Mouse (Mus musculus): Measurements from ENCODE around the gene Slc50a1. TPM values are rescaled to one million over a fixed set of nuclear protein-coding genes. Genes with fewer than 3 reads are reported as not detected.

Slc50a1 gene
- polyA plus RNA-seq, 1 experiment from 2014 or later: 38.4 TPM

- H3K27ac ChIP-seq (ENCODE audit: low read depth, low read length): peak within 1 kb of the TSS; percentile 95
- H3K36me3 ChIP-seq (ENCODE audit: control insufficient read depth, insufficient read depth, low read length): peaks cover 26% of the 10 kb centered on the region
- H3K9ac ChIP-seq (ENCODE audit: low read length): peak within 1 kb of the TSS; percentile 78
- peak within 1 kb of the TSS; percentile 70 for H3K4me3 ChIP-seq (ENCODE audit: low read depth, low read length)
- WGBS: 4% methylated on average over 20 of the region's 20 CpGs
- peaks cover 12% of the 10 kb centered on the region for H3K4me1 ChIP-seq (ENCODE audit: control insufficient read depth, insufficient read depth, low read length)
- peak; percentile 91 for DNase-seq (ENCODE audit: low spot score)
- no peaks in the 10 kb centered on the region for H3K27me3 ChIP-seq (replicated peaks; ENCODE audit: control insufficient read depth, insufficient read depth, low read length)
- peak within 1 kb of the TSS; percentile 95 for H3K4me2 ChIP-seq (ENCODE audit: low read length)
- peak; percentile 62 for ATAC-seq
- no peaks in the 10 kb centered on the region for H3K9me3 ChIP-seq (replicated peaks; ENCODE audit: control insufficient read depth, low read length)
These were observed 24.6 kb downstream of the Slc50a1 start, which contains the start of gene Krtcap2 for GRCm38 (mm10) chr3:89245688-89246171. Gene Krtcap2, plus strand, starts transcription at chr3:89245966.

- no peaks in the 10 kb centered on the region for H3K27me3 ChIP-seq (replicated peaks; ENCODE audit: control insufficient read depth, insufficient read depth, low read length)
- peaks cover 12% of the 10 kb centered on the region for H3K4me1 ChIP-seq (ENCODE audit: control insufficient read depth, insufficient read depth, low read length)
- H3K27ac ChIP-seq (ENCODE audit: low read depth, low read length): peak overlapping the region; percentile 95
- under 1% methylated on average over 14 of the region's 26 CpGs for WGBS
- peak overlapping the region; percentile 67 for H3K9ac ChIP-seq (ENCODE audit: low read length)
- peak overlapping the region; percentile 95 for H3K4me2 ChIP-seq (ENCODE audit: low read length)
- ATAC-seq (peak; percentile 71), DNase-seq (ENCODE audit: low spot score) (peak; percentile 94)
- peaks cover 32% of the 10 kb centered on the region for H3K36me3 ChIP-seq (ENCODE audit: control insufficient read depth, insufficient read depth, low read length)
- H3K9me3 ChIP-seq (replicated peaks; ENCODE audit: control insufficient read depth, low read length): no peaks in the 10 kb centered on the region
- H3K4me3 ChIP-seq (ENCODE audit: low read depth, low read length): peak overlapping the region; percentile 70
These were observed 25.2 kb downstream of the Slc50a1 start for GRCm38 (mm10) chr3:89244982-89245687.

DNA sequence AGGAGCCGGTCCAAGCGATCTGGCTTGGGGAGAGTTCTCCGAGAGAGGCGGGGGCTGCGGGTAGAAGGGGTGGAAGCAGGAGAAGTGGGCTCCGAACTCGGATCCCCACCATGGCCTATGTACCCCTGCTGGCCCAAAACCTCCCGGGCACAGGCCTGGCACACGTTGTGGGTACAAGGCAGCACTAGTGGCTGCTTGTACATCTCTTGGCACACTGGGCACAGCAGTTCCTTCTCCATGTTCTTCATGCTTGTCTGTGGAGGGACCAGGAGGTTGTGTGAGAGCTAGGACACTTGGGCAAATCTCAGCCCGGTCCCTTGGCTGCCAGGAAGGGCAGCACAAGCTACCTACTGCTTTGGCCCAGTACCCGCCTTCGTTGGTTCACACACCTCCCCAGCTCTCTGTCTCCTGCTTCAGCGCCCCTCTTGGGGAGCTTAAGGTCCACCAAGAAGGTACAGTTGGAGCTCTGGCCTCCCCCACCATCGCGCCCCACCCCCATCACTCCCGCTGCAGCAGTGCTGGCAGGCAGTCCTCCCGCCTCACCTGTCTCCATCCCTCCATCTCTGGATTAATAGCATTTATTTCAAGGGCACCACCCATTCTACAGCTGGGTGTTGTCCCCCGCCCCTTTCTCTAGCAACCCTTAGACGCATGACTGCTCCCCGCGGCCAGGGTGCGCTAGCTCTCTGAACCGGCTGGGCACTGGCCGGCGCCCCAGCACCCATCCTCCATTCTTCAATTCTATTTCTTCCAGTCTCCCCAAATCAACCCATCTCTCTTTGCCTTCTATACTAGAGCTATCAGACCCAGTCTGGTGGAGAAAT is 26.0 kb downstream of the Slc50a1 start:
- peaks cover 35% of the 10 kb centered on the region for H3K36me3 ChIP-seq (ENCODE audit: control insufficient read depth, insufficient read depth, low read length)
- peak; percentile 38 for ATAC-seq
- H3K9me3 ChIP-seq (replicated peaks; ENCODE audit: control insufficient read depth, low read length): no peaks in the 10 kb centered on the region
- DNase-seq (ENCODE audit: low spot score): peak; percentile 47
- H3K27me3 ChIP-seq (replicated peaks; ENCODE audit: control insufficient read depth, insufficient read depth, low read length): no peaks in the 10 kb centered on the region
- H3K4me1 ChIP-seq (ENCODE audit: control insufficient read depth, insufficient read depth, low read length): peaks cover 12% of the 10 kb centered on the region
- H3K27ac ChIP-seq (ENCODE audit: low read depth, low read length): peak overlapping the region; percentile 95
- WGBS: 11% methylated on average over 25 of the region's 25 CpGs
- peak overlapping the region; percentile 70 for H3K4me3 ChIP-seq (ENCODE audit: low read depth, low read length)
- peak overlapping the region; percentile 95 for H3K4me2 ChIP-seq (ENCODE audit: low read length)
- H3K9ac ChIP-seq (ENCODE audit: low read length): peak overlapping the region; percentile 67

DNA sequence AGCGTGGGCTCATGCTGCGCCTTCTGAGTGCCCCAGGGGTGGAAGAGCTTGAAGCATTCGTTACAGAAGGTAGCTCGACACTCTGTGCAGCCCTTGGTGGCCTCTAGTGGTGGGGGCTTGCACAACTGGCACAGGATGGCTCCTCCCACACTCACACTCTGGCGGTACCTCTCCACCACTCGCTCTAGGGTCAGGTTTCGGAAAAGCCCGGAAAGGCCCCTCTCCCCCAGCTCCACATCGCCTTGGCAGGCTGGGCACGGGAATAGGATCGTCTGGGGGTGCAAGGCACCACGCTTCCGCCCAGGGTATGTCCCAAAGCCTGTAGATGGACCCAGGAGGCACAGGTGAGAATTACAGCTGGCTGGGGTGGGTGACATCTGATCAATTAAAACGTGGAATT is 26.8 kb downstream of the Slc50a1 start:
- no peak for ATAC-seq
- WGBS: 14% methylated on average over 14 of the region's 14 CpGs

DNA sequence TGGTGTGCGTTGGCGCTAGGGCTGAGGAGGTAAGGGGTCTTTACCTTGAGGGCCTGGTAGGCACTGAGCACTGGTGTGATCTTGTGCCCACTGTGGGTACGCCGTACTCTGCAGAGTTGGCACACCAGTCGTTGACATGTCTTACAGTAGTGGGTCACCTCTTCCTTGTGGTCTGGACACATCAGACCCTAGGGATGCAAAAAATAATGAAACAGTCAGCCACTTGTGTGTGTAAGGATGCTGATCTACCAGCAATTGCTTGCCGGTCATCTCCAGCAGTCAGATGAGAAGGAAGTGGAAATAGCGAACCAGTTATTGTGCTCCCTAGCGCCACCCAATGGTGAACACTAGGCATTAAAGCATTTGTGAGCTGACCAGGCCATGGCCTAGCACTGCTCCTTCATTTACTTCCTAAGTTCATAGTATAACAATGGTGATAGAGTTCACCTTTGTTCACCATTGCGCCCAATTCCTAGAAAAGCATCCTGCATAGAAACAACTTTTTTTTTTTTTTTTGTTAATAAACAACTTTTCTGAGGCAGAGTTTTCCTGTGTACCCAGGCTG is 28.0 kb downstream of the Slc50a1 start:
- Histone ChIP-seq H3K4me3 (ENCODE audit: low read depth, low read length) (no peak overlapping the region), H3K36me3 (ENCODE audit: control insufficient read depth, insufficient read depth, low read length) (peaks cover 54% of the 10 kb centered on the region), H3K4me2 (ENCODE audit: low read length) (no peak overlapping the region), H3K27ac (ENCODE audit: low read depth, low read length) (no peak overlapping the region), H3K9ac (ENCODE audit: low read length) (no peak overlapping the region), H3K9me3 (replicated peaks; ENCODE audit: control insufficient read depth, low read length) (no peaks in the 10 kb centered on the region), H3K4me1 (ENCODE audit: control insufficient read depth, insufficient read depth, low read length) (peaks cover 12% of the 10 kb centered on the region), H3K27me3 (replicated peaks; ENCODE audit: control insufficient read depth, insufficient read depth, low read length) (no peaks in the 10 kb centered on the region)
- WGBS: 70% methylated on average over 9 of the region's 9 CpGs
- ATAC-seq (no peak), DNase-seq (ENCODE audit: low spot score) (no peak)

More for the DNA sequence above, 26.8 kb downstream of the Slc50a1 start:
- H3K27ac ChIP-seq (ENCODE audit: low read depth, low read length): peak overlapping the region; percentile 36; the same call in 1 of the 2 replicates
- peaks cover 42% of the 10 kb centered on the region for H3K36me3 ChIP-seq (ENCODE audit: control insufficient read depth, insufficient read depth, low read length)
- H3K9me3 ChIP-seq (replicated peaks; ENCODE audit: control insufficient read depth, low read length): no peaks in the 10 kb centered on the region
- peak overlapping the region; percentile 95 for H3K4me2 ChIP-seq (ENCODE audit: low read length)
- H3K4me1 ChIP-seq (ENCODE audit: control insufficient read depth, insufficient read depth, low read length): peaks cover 12% of the 10 kb centered on the region
- H3K9ac ChIP-seq (ENCODE audit: low read length): peak overlapping the region; percentile 67
- H3K4me3 ChIP-seq (ENCODE audit: low read depth, low read length): peak overlapping the region; percentile 70
- DNase-seq (ENCODE audit: low spot score): no peak
- no peaks in the 10 kb centered on the region for H3K27me3 ChIP-seq (replicated peaks; ENCODE audit: control insufficient read depth, insufficient read depth, low read length)

DNA sequence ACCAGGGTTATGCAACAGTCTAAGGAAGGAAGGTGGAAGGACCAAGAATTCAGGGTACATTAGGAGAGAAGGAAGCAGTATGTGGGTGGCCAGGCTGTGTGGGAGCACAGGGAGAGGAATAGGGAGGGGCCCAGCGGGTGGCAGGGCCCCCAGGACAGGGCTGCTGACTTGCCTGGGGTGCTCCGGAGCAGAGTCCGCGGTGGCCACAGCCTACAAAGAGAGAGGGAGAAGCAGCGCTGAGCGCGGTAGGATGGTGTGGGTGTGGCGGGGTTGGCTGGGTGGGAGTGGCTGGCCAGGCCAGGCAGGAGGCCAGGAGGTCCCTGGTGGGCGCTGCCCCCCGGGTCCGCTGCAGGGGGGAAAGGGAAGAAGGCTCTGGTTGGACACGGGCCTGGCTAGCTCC is 31.9 kb downstream of the Slc50a1 start:
- 83% methylated on average over 12 of the region's 12 CpGs for WGBS
- ATAC-seq (no peak), DNase-seq (ENCODE audit: low spot score) (no peak)
- Histone ChIP-seq H3K9me3 (replicated peaks; ENCODE audit: control insufficient read depth, low read length) (no peaks in the 10 kb centered on the region), H3K4me2 (ENCODE audit: low read length) (no peak overlapping the region), H3K9ac (ENCODE audit: low read length) (no peak overlapping the region), H3K27ac (ENCODE audit: low read depth, low read length) (no peak overlapping the region), H3K27me3 (replicated peaks; ENCODE audit: control insufficient read depth, insufficient read depth, low read length) (no peaks in the 10 kb centered on the region), H3K4me1 (ENCODE audit: control insufficient read depth, insufficient read depth, low read length) (peaks cover 5% of the 10 kb centered on the region), H3K4me3 (ENCODE audit: low read depth, low read length) (no peak overlapping the region), H3K36me3 (ENCODE audit: control insufficient read depth, insufficient read depth, low read length) (peaks cover 94% of the 10 kb centered on the region)

DNA sequence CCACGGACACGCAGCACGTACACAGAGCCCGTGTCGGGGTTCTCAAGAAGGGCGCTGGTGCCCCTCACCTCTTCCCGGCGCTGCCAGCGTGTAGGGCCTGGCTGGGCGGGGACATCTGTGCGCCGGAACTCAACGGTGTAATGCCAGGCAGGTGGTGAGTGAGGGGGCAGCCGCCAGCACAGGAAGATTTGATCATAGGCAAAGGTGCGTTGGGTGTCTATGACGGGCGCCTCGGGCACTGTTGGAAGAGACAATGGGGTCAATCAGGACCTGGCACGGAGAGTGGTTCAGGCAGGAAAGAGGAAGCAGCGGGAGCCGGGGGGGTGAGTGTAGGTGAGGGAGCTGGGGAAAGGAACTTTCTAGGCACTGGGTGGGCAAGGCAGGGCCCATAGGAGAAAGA is 32.7 kb downstream of the Slc50a1 start:
- Histone ChIP-seq H3K9me3 (replicated peaks; ENCODE audit: control insufficient read depth, low read length) (no peaks in the 10 kb centered on the region), H3K4me1 (ENCODE audit: control insufficient read depth, insufficient read depth, low read length) (no peaks in the 10 kb centered on the region), H3K27me3 (replicated peaks; ENCODE audit: control insufficient read depth, insufficient read depth, low read length) (no peaks in the 10 kb centered on the region), H3K9ac (ENCODE audit: low read length) (no peak overlapping the region), H3K4me3 (ENCODE audit: low read depth, low read length) (no peak overlapping the region), H3K36me3 (ENCODE audit: control insufficient read depth, insufficient read depth, low read length) (peaks cover 99% of the 10 kb centered on the region), H3K4me2 (ENCODE audit: low read length) (no peak overlapping the region), H3K27ac (ENCODE audit: low read depth, low read length) (no peak overlapping the region)
- no peak for ATAC-seq
- 92% methylated on average over 21 of the region's 21 CpGs for WGBS
- DNase-seq (ENCODE audit: low spot score): no peak

- 91% methylated on average over 10 of the region's 10 CpGs for WGBS
- Histone ChIP-seq H3K36me3 (ENCODE audit: control insufficient read depth, insufficient read depth, low read length) (peaks cover 88% of the 10 kb centered on the region), H3K4me1 (ENCODE audit: control insufficient read depth, insufficient read depth, low read length) (no peaks in the 10 kb centered on the region)
These were observed 33.9 kb downstream of the Slc50a1 start for GRCm38 (mm10) chr3:89236516-89236915.

More at GRCm38 (mm10) chr3:89236516-89236915, 33.9 kb downstream of the Slc50a1 start:
- no peak overlapping the region for H3K4me3 ChIP-seq (ENCODE audit: low read depth, low read length)
- H3K9me3 ChIP-seq (replicated peaks; ENCODE audit: control insufficient read depth, low read length): no peaks in the 10 kb centered on the region
- no peak overlapping the region for H3K9ac ChIP-seq (ENCODE audit: low read length)
- H3K4me2 ChIP-seq (ENCODE audit: low read length): no peak overlapping the region
- no peaks in the 10 kb centered on the region for H3K27me3 ChIP-seq (replicated peaks; ENCODE audit: control insufficient read depth, insufficient read depth, low read length)
- no peak for ATAC-seq
- no peak overlapping the region for H3K27ac ChIP-seq (ENCODE audit: low read depth, low read length)
- no peak for DNase-seq (ENCODE audit: low spot score)

All from forebrain, embryonic 14.5 days (tissue).